Mouse (Mus musculus): ENCODE results near the gene B020031M17Rik. TPM values are rescaled to one million over a fixed set of nuclear protein-coding genes. Genes with fewer than 3 reads are reported as not detected.

The B020031M17Rik gene
- not detected for polyA plus RNA-seq (2017; shearing (Covaris generic))

GRCm38 (mm10) chr13:119950706-119951105, at the start of gene B020031M17Rik:
TSS of gene B020031M17Rik (minus strand) at chr13:119950806.

GRCm38 (mm10) chr13:119929172-119929571, 21.4 kb downstream of the B020031M17Rik start, which contains the start of gene Gm21761:
TSS of gene Gm21761 (minus strand) at chr13:119929272.

Other genes with a start within 250 kb of the B020031M17Rik start
- gene Nim1k, start 194.9 kb downstream of the B020031M17Rik start, polyA plus RNA-seq (2017; shearing (Covaris generic)), result 0.29 TPM
- gene Zfp131, start 159.9 kb downstream of the B020031M17Rik start, polyA plus RNA-seq (2017; shearing (Covaris generic)), result 26.0 TPM
- not detected for gene AF067063, start 120.6 kb downstream of the B020031M17Rik start, polyA plus RNA-seq (2017; shearing (Covaris generic))
- not detected for gene D13Ertd608e, start 114.8 kb downstream of the B020031M17Rik start, polyA plus RNA-seq (2017; shearing (Covaris generic))
- not detected for gene Tcstv1, start 56.0 kb downstream of the B020031M17Rik start, polyA plus RNA-seq (2017; shearing (Covaris generic))
- not detected for gene Gm21761, start 21.5 kb downstream of the B020031M17Rik start, polyA plus RNA-seq (2017; shearing (Covaris generic))
- gene Gm36079, start 76.2 kb upstream of the B020031M17Rik start, polyA plus RNA-seq (2017; shearing (Covaris generic)), result not detected
- gene Gm21188, start 101.4 kb upstream of the B020031M17Rik start, polyA plus RNA-seq (2017; shearing (Covaris generic)), result not detected
- not detected for gene Gm20767, start 189.4 kb upstream of the B020031M17Rik start, polyA plus RNA-seq (2017; shearing (Covaris generic))
- gene Gm21818, start 221.6 kb upstream of the B020031M17Rik start, polyA plus RNA-seq (2017; shearing (Covaris generic)), result not detected

Data from inflammation-experienced regulatory T-cells, adult 16 weeks (primary cell).